Mouse (Mus musculus): ENCODE data around the gene Aebp2. TPM values are rescaled to one million over a fixed set of nuclear protein-coding genes. Genes with fewer than 3 reads are reported as not detected.

Aebp2 gene
- polyA plus RNA-seq, 1 experiment, result 46.1 TPM

DNA sequence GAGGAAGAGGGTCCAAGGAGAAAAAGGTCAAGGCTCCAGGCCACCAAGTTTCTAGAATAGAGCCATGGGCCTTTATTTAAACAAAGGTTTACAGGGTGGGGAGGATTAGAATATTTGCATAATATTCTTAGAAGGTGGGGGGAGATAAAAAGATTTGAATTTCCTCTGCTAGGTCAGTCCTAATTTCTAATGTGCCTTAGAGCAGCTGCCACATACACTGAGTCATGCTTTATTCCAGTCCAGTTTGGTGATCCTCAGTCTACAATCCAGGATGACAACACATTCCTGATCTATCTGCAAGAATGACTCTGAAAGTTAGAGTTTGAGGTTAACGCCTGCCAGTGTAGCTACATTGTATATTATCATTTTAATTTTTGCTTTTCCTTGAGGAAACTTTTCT, 841 bp upstream of the Aebp2 start:
- H3K4me3 ChIP-seq (ENCODE audit: insufficient read depth, low read length), result no peak overlapping the region
- no peak for TF ChIP-seq POLR2A (IDR thresholded peaks at IDR 0.05; ENCODE audit: borderline replicate concordance, low read depth, low read length)
- no peak for TF ChIP-seq CTCF (IDR thresholded peaks at IDR 0.05; ENCODE audit: low read depth, low read length)
- H3K4me1 ChIP-seq (ENCODE audit: control insufficient read depth, insufficient read depth, low read length), result peaks cover 38% of the 10 kb centered on the region
- H3K27ac ChIP-seq (ENCODE audit: insufficient read depth, low read depth, low read length), result no peak overlapping the region

- TF ChIP-seq POLR2A (IDR thresholded peaks at IDR 0.05; ENCODE audit: borderline replicate concordance, low read depth, low read length), result no peak
- TF ChIP-seq CTCF (IDR thresholded peaks at IDR 0.05; ENCODE audit: low read depth, low read length), result no peak
- Histone ChIP-seq H3K27ac (ENCODE audit: insufficient read depth, low read depth, low read length) (peak overlapping the region; percentile 86), H3K4me3 (ENCODE audit: insufficient read depth, low read length) (peak overlapping the region; percentile 99), H3K4me1 (ENCODE audit: control insufficient read depth, insufficient read depth, low read length) (peaks cover 49% of the 10 kb centered on the region)
Observed at GRCm38 (mm10) chr6:140623226-140624095, 998 bp downstream of the Aebp2 start.

GRCm38 (mm10) chr6:140624096-140625051, 1.9 kb downstream of the Aebp2 start:
- peak overlapping the region; percentile 85 for H3K27ac ChIP-seq (ENCODE audit: insufficient read depth, low read depth, low read length)
- H3K4me1 ChIP-seq (ENCODE audit: control insufficient read depth, insufficient read depth, low read length), result peaks cover 47% of the 10 kb centered on the region
- TF ChIP-seq POLR2A (IDR thresholded peaks at IDR 0.05; ENCODE audit: borderline replicate concordance, low read depth, low read length), result no peak
- peak overlapping the region; percentile 99 for H3K4me3 ChIP-seq (ENCODE audit: insufficient read depth, low read length)

GRCm38 (mm10) chr6:140629176-140629859, 6.9 kb downstream of the Aebp2 start:
- H3K4me3 ChIP-seq (ENCODE audit: insufficient read depth, low read length), result no peak overlapping the region
- H3K4me1 ChIP-seq (ENCODE audit: control insufficient read depth, insufficient read depth, low read length), result peaks cover 32% of the 10 kb centered on the region
- no peak overlapping the region for H3K27ac ChIP-seq (ENCODE audit: insufficient read depth, low read depth, low read length)
- TF ChIP-seq POLR2A (IDR thresholded peaks at IDR 0.05; ENCODE audit: borderline replicate concordance, low read depth, low read length), result no peak
- no peak for TF ChIP-seq CTCF (IDR thresholded peaks at IDR 0.05; ENCODE audit: low read depth, low read length)

GRCm38 (mm10) chr6:140630306-140630705, 7.8 kb downstream of the Aebp2 start:
- H3K27ac ChIP-seq (ENCODE audit: insufficient read depth, low read depth, low read length), result no peak overlapping the region
- no peak overlapping the region for H3K4me3 ChIP-seq (ENCODE audit: insufficient read depth, low read length)
- TF ChIP-seq CTCF (IDR thresholded peaks at IDR 0.05; ENCODE audit: low read depth, low read length), result no peak
- no peak for TF ChIP-seq POLR2A (IDR thresholded peaks at IDR 0.05; ENCODE audit: borderline replicate concordance, low read depth, low read length)
- peaks cover 32% of the 10 kb centered on the region for H3K4me1 ChIP-seq (ENCODE audit: control insufficient read depth, insufficient read depth, low read length)

GRCm38 (mm10) chr6:140633616-140634015, 11.2 kb downstream of the Aebp2 start:
- H3K27ac ChIP-seq (ENCODE audit: insufficient read depth, low read depth, low read length), result no peak overlapping the region
- TF ChIP-seq CTCF (IDR thresholded peaks at IDR 0.05; ENCODE audit: low read depth, low read length) (no peak), POLR2A (IDR thresholded peaks at IDR 0.05; ENCODE audit: borderline replicate concordance, low read depth, low read length) (no peak)
- peaks cover 15% of the 10 kb centered on the region for H3K4me1 ChIP-seq (ENCODE audit: control insufficient read depth, insufficient read depth, low read length)
- no peak overlapping the region for H3K4me3 ChIP-seq (ENCODE audit: insufficient read depth, low read length)

DNA sequence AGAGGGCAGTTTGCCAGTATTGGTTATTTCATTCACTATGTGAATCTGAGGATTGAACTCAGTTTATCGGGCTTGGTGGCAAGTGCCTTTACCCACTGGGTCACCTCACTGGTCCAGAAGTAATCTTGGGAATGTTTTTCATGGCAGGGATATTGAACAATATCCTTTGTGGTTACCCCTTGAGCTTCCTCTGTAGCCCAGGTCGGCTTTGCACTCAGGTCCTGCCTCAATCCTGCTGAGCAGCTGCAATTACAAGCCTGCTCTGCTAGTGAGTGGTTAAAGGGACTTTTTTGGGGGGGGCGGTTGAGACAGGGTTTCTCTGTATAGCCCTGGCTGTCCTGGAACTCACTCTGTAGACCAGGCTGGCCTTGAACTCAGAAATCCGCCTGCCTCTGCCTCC, 13.8 kb downstream of the Aebp2 start:
- H3K4me3 ChIP-seq (ENCODE audit: insufficient read depth, low read length), result no peak overlapping the region
- H3K27ac ChIP-seq (ENCODE audit: insufficient read depth, low read depth, low read length), result no peak overlapping the region
- TF ChIP-seq CTCF (IDR thresholded peaks at IDR 0.05; ENCODE audit: low read depth, low read length), result no peak
- no peak for TF ChIP-seq POLR2A (IDR thresholded peaks at IDR 0.05; ENCODE audit: borderline replicate concordance, low read depth, low read length)
- 0 out of 2 replicates have a peak, but pooled peaks cover 3% of the 10 kb centered on the region for H3K4me1 ChIP-seq (ENCODE audit: control insufficient read depth, insufficient read depth, low read length)

- Histone ChIP-seq H3K27ac (ENCODE audit: insufficient read depth, low read depth, low read length) (no peak overlapping the region), H3K4me1 (ENCODE audit: control insufficient read depth, insufficient read depth, low read length) (no peaks in the 10 kb centered on the region), H3K4me3 (ENCODE audit: insufficient read depth, low read length) (no peak overlapping the region)
- TF ChIP-seq CTCF (IDR thresholded peaks at IDR 0.05; ENCODE audit: low read depth, low read length), result no peak
- TF ChIP-seq POLR2A (IDR thresholded peaks at IDR 0.05; ENCODE audit: borderline replicate concordance, low read depth, low read length), result no peak
Observed at GRCm38 (mm10) chr6:140642010-140642409, 19.5 kb downstream of the Aebp2 start.

DNA sequence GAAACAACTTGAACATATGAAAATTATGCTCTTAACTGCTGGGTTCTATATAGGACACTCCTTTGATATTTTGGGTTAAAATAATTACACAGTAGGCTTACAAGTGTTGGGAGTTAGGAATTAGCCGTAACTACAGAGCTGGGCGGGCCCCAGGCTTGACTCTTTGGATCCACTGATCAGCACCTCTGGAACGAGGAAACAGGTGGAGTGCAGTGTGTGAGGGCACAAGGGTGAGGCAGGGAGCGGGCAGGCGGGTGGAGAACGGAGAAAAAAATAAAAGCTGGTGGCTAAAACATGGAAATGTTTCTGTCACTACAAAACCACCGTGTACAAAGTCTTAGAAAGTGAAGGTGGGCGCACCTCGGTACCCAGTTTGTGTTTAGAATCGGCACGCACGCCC, 20.2 kb downstream of the Aebp2 start:
- Histone ChIP-seq H3K4me1 (ENCODE audit: control insufficient read depth, insufficient read depth, low read length) (no peaks in the 10 kb centered on the region), H3K27ac (ENCODE audit: insufficient read depth, low read depth, low read length) (no peak overlapping the region), H3K4me3 (ENCODE audit: insufficient read depth, low read length) (no peak overlapping the region)
- no peak for TF ChIP-seq POLR2A (IDR thresholded peaks at IDR 0.05; ENCODE audit: borderline replicate concordance, low read depth, low read length)
- no peak for TF ChIP-seq CTCF (IDR thresholded peaks at IDR 0.05; ENCODE audit: low read depth, low read length)

Data from bone marrow macrophage, adult 2 months (primary cell).